Mouse (Mus musculus): ENCODE measurements around the gene Speg. TPM values are rescaled to one million over a fixed set of nuclear protein-coding genes. Genes with fewer than 3 reads are reported as not detected.

The Speg gene
- total RNA-seq, 2 experiments from 2014 or later: 104 to 112 TPM

DNA sequence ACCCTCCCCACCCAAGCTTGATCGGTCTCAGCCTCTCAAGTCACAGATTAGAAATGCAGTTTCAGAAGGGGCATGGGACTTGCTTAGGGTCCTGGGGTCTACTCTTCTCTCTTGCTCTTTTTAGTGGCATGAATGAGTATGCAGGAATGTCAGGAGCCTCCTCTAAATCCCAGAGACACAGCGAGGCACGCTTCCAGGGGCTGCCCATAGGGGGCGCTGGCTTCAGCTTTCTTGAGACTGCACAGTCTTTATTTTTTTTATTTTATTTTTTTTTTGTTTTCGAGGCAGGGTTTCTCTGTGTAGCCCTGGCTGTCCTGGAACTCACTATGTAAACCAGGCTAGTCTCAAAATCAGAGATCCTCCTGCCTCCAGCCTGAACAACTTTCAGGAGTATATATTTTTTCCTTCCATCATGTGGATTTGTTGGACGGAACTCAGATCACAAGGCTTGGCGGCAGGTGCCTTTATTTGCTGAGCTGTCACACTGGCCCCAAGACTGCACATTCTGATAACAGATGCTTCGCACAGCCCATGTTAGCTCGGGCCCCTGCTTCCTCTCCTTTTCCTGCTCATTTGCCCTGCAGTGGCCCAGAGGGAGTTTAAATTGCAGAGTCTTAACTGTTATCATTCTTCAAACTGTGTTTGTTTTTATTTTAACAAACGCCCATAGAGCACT is 50.8 kb downstream of the Speg start:
- peak in 1 of 2 experiments; percentile 64 for DNase-seq
- intact Hi-C loops (cut with DNase I): no loop called here

DNA sequence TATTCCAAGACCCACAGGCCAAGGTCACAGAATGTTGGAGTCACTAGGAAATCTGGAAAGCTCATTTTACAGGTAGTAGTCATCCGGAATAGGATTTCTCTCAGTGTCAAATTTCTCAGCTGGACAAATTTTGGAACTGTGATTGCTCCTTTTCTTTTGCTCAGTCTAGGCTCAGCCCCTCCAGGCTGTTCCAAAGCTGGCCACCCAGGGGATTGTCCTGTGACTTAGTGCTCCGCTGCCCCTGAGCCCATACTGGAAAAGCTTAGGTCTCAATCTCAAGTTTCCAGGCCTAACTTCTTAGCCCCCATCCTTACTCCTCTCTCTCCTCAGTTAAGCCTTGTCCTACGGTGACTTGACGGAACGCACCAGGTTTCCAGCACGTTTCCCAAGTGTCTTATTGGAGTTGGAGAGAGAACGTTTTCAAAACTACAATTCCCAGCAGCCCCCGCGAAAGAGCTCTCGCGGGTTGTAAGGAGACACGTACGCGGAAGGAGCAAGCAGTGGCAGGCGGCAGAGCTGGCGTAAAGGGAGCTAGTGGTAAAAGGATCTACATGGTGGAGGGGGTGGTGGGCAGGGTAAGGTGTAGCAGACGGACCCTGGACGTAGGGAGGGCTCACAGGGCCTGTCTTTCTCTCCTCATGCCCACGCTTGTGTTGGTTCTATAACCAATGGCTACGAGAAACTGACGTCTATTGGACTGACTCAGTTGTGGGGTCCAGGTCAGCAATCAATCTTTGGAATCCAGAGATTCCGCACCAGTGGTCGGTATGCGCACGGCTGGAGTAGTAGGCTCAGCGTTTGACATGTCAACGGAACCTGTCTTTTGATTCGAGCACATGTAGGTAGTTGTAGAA is 60.6 kb downstream of the Speg start, which contains the start of gene Gmppa:
Gene Gmppa (plus strand): TSS at position 456 of the 854 bp plus-strand sequence.
- peak; percentile 89 to 91 for DNase-seq
- intact Hi-C loops (cut with DNase I): no loop called here

DNA sequence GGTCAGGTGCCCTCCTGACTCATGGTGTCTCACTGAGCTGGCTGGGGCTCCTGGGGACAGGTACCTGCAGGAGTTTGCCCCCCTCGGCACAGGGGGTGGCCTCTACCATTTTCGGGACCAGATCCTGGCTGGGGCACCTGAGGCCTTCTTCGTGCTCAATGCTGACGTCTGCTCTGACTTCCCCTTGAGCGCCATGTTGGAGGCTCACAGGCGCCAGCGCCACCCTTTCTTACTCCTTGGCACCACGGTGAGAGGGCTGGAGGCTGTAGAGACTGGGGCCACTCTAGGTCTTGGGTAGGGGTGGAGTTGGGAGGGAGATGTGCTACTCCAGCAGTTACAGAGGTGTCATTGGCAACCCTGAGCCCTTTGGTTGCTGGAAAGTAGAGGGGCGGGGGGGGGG is 63.7 kb downstream of the Speg start:
- no peak for DNase-seq
- intact Hi-C loops (cut with DNase I): no loop called here

DNA sequence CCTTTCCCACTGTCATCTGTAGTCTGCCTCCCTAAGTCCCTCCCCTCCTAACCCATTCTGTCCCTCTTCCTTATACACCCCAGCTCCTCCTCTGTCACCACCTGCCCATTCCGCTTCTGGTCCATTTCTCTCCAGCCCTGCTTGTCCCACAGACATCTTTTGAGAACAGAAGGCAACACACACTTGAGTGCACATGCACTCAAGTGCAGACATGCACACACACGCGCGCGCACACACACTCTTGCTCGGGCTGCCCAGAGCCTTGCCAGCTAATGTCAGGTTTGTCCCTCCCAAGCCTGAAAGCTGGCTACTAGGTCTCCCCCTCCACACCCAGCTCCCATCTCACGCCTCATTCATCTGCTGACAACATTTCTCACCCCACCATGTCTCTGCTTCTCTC is 65.6 kb downstream of the Speg start:
- no peak for DNase-seq
- intact Hi-C loops (cut with DNase I): no loop called here

GRCm38 (mm10) chr1:75441471-75441996 is 66.4 kb downstream of the Speg start:
- no peak for DNase-seq
- intact Hi-C loops (cut with DNase I): no loop called here

DNA sequence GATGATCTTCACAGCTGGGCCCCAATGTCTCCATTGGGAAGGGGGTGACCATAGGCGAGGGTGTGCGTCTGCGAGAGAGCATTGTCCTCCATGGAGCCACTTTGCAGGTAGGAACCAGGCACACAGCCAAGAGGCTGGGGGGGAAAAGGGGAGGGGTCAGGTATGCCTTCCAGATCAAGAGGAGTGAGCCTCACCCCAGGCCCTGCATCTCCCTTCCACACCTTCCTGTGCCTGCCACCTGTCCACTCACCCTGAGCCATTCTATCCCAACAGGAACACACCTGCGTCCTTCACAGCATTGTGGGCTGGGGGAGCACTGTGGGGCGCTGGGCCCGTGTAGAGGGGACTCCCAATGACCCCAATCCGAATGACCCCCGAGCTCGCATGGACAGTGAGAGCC is 67.1 kb downstream of the Speg start:
- intact Hi-C loops (cut with DNase I): no loop called here

DNA sequence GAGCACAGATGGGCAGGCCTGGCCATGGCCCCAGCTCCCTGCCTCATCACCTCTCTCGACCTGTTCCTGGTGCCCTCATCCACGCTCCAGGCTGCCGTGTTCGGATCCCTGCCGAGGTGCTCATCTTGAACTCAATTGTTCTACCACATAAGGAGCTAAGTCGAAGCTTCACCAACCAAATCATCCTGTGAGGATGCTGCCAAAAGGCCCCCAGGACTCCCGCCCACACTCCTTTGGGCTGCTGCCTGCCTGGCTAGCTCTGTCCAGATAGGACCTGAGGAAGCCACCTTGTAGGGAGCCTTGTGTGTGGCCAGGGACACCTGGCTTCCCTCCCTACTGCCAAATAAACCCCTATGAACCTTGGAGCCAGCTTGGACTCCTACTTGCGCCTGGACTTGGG is 67.7 kb downstream of the Speg start:
- DNase-seq: no peak
- intact Hi-C loops (cut with DNase I): no loop called here

More for the DNA sequence above, 67.1 kb downstream of the Speg start:
- DNase-seq: no peak

DNA sequence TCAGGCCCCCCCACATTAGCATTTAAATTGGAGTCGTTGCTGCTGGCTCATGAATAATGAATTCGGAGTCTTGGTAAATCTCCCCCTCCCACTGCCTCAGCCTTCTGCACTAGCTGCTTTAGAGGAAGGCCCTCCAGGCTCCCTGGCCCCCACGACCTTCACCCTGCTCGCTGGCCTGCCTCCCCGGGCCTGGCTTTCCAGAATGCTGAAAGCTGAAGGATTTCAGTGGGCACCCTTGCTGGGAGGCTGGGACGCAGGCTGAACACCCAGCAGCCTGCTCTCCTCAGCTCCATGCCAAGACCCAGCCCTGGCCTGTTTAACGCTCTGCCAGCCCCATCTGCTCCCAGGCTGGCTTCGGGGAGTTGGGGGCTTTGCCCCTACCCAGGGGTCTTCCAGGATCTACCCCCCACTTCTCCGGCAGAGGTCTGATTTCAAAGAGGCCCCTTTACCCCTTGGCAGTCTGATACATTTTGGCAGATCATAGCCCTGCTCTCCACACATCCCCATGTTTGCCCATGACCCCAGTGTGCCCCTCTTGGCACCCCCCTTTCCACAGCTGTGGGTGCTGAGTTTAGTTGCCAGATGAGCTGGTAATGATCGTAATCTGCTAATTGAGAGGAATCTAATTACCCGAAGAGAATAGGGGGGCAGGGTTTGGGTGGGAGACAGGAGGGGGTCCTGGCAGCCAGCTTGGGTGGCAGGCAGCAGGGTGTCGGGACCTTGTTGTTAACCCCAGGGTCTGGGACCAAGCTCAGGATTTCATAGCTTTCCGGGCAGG is 68.3 kb downstream of the Speg start:
- no peak for DNase-seq
- intact Hi-C loops (cut with DNase I): no loop called here

GRCm38 (mm10) chr1:75444208-75444607 is 69.1 kb downstream of the Speg start:
- intact Hi-C loops (cut with DNase I): no loop called here

DNA sequence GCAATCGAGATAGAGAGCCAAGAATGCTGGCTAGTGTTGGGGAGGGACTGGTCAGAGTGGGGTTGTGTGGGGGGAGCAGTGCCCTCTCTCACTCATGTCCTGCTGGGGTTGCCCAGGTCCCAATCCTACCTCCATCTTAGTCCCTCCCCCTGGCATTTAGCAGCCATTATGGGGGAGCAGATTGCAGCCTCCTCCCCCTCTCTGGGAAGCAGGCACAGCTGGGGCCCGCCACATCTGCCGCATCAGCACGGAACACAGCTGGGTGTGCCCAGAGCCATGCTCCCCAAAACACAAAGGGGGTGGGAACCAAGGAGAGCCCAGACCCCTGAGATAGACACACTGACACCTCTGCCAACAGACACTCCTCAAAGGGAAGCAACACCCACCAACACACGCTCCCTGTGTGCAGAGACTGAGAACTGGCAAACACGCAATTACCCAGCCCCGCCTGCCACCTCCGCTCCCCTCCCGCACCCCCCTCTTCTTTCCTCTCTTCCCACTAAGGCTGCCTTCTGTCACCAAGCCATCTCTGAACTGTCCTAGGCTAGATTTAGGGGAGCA is 70.1 kb downstream of the Speg start:
- DNase-seq: no peak
- intact Hi-C loops (cut with DNase I): loop anchor here (1.0 to 5.0 kb wide), 2 partner anchors 22 to 103 kb away; no protein-coding TSS in a partner anchor

More at GRCm38 (mm10) chr1:75444208-75444607, 69.1 kb downstream of the Speg start:
- no peak for DNase-seq

DNA sequence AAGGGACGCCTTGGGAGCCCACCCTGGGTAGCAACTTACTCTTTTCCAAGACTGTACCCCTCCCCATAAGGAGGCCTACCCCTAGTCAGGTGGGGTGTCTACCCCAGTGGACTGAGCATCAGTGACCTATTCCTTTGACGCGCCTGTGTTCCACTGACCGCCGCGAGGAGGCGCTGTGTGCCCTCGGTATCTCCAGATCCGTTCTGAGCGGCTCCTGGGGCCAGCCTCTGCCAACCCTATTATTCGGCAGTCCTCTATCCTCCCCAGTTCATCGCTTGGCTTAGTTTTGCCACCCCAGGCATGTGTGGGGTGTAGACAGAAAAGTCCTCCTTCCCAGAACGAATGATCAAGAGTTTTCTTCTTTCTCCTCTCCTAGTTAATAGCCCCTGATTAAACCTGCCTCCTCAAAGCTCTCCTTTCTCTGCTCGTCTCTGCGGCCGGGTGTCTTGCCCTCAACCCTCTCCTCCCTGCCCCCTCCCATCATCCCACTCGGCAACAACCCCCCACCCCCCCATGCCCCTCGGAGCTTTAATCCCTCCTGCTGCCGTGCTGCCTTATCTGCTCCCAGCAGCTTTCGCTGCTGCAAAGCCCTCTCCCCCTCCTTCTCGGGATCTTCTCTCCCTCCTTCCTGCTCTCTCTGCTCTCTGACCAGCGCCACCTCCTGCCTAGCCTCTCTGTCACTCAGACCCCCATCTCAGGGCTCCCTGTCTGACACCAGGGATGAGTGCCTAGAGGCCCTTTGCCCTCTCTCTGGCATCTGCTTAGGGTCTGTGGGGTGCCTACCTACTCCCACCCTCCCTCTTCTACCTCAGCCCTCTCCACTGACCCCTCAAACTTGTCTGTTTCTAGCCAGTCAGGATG is 70.9 kb downstream of the Speg start:
- peak; percentile 84 to 90 for DNase-seq
- intact Hi-C loops (cut with DNase I): loop anchor here (1.0 to 5.0 kb wide), 2 partner anchors 21 to 104 kb away; no protein-coding TSS in a partner anchor

- DNase-seq: no peak
- intact Hi-C loops (cut with DNase I): loop anchor here (5.0 kb wide), 1 partner anchor 104 kb away; no protein-coding TSS in a partner anchor
Measured at GRCm38 (mm10) chr1:75446656-75447055, 71.6 kb downstream of the Speg start.

- intact Hi-C loops (cut with DNase I): loop anchor here (5.0 kb wide), 1 partner anchor 105 kb away; no protein-coding TSS in a partner anchor
- peak in 1 of 2 experiments; percentile 46 for DNase-seq
Measured at GRCm38 (mm10) chr1:75447265-75448051, 72.4 kb downstream of the Speg start.

DNA sequence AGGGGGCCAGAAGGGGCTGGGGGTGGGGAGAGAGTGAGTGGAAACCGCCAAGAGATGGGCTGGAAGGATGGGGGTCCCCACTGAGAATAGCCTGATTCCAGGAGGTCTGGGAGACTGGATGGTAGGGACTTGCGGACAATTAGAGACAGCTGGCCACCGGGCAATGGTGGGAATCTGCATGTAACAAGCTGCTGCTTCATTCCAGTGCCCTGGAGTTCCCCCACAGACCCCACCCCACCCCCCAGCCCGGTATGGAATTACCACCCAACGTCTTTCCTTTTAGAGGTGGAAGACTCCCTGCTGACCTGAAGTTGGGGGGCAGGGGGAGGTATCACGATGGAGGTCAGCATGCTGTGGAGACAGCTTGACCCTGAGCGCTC is 72.9 kb downstream of the Speg start:
- no peak for DNase-seq
- intact Hi-C loops (cut with DNase I): loop anchor here (5.0 kb wide), 1 partner anchor 106 kb away; no protein-coding TSS in a partner anchor

DNA sequence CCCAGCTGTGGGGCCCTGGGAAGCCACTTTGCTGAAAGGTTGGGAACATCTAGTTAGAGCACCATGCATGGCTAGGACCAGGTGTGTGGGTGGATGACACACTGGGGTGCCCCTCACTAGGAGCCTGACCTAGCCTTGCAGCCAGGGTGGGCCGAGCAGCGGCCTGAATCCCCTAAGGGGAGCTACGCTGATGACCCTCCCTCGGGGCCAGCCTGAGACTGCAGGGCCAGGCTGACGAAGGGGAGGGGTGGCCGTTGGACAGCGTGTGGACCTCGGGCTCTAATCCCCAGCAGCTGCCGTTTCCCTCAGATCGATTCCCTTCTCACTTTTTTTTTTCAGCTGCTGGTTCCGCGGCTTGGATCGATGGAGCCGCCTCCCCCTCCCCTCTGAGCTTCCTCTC is 73.8 kb downstream of the Speg start:
- DNase-seq: no peak
- intact Hi-C loops (cut with DNase I): loop anchor here (5.0 kb wide), 1 partner anchor 107 kb away; no protein-coding TSS in a partner anchor

DNA sequence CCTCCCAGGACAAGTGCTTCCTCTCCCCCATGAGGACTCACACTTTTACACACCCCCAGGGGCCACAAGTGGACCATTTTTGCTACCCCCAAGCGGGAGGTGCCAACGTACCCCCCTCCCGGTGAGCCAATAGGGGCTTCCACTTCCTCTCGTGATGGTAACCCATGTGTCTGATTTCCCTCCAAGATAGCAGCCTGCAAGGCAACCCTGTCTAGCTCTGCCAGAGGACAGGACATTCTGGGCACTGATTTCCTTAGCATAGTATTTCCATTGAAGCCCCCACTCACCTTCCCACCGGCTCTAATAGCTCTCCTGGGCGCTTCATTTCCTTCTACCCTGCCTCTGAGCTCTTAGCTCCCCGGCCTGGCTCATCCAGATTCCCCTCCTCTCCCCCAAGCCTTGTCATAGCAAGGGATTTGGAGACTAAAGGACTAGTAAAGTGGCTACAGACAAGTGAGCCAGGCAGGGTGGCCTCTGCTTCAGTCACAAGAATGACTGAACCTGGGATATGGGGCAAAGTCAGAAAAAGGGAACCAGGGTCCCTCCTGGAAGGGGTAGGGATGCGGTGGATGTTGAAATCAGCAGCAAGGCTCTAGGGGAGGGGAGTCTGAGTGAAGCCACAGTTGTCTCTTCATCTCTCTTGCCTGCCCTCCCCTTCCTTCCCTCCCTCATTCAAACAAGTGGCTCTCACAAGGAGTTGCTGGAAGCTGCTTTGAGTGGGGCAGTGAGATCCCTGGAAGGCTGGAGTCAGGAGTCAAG is 74.5 kb downstream of the Speg start:
- intact Hi-C loops (cut with DNase I): loop anchor here (5.0 kb wide), 1 partner anchor 107 kb away; no protein-coding TSS in a partner anchor
- no peak for DNase-seq

GRCm38 (mm10) chr1:75450314-75451005 is 75.4 kb downstream of the Speg start, which contains the start of gene Asic4:
Gene Asic4 (plus strand): TSS chr1:75450436.
- intact Hi-C loops (cut with DNase I): no loop called here
- DNase-seq: no peak

Data from heart, postnatal 10 days (tissue).